Mouse (Mus musculus) embryonic fibroblast, embryonic 13.5 days (primary cell): ENCODE measurements around the gene Rbms3. TPM values are rescaled to one million over a fixed set of nuclear protein-coding genes. Genes with fewer than 3 reads are reported as not detected.

Experiments
- H3K27ac ChIP-seq: 2 replicates; pipeline ENCODE4 v1.5.1; 2012; ENCODE audit warnings: low read length, control low read depth, inconsistent platforms; ENCODE audit not compliant: insufficient read depth
- H3K4me1 ChIP-seq: 2 replicates; pipeline ENCODE4 v1.6.1; 2011; ENCODE audit warnings: low read length; ENCODE audit not compliant: control insufficient read depth, insufficient read depth
- H3K4me3 ChIP-seq: 2 replicates; pipeline ENCODE4 v1.5.1; 2011; ENCODE audit warnings: mild to moderate bottlenecking, control low read depth, low read length; ENCODE audit not compliant: insufficient read depth
- CTCF ChIP-seq: IDR thresholded peaks from 2 replicates; pipeline ENCODE4 v1.5.1; 2011; ENCODE audit warnings: mild to moderate bottlenecking, control low read depth, low read length, moderate library complexity, borderline replicate concordance; ENCODE audit not compliant: insufficient read depth
- POLR2A ChIP-seq: IDR thresholded peaks from 2 replicates; pipeline ENCODE4 v1.6.1; 2011; ENCODE audit warnings: low read depth, mild to moderate bottlenecking, control low read depth, low read length, moderate library complexity
- polyA plus RNA-seq: library from polyadenylated mRNA; stranded (reverse); fragments of >200 nt; gene quantifications from 2 replicates; pipeline ENCODE4 v1.2.4, GENCODE M21; 2011; ENCODE audit warnings: low read depth; ENCODE audit not compliant: missing spikeins, insufficient read length

Gene Rbms3
- polyA plus RNA-seq, 1 experiment, result 114 TPM

DNA sequence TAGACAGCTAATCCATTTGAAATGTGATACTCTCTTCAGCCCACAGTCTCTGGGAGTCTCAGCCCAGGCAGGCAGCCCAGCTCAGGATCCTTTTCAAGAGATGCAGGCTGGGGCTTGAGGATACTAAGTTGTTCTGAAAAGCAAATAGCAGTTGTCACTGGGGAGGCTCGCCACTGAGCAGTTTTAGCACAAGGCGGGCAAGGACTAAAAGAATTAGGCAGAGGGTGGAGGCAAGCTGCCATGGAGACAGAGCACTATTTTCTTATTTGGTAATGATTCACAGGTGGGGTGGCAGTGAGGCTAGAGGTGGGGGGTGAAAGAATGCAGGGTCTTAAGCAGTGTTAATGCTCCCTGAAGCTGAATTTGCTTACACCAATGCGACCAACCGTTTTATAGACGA lies 249.6 kb downstream of the Rbms3 start:
- TF ChIP-seq CTCF (no peak), POLR2A (no peak)
- Histone ChIP-seq H3K4me3 (no peak overlapping the region), H3K4me1 (peaks cover 2% of the 10 kb centered on the region), H3K27ac (no peak overlapping the region)

- peaks cover 2% of the 10 kb centered on the region for H3K4me1 ChIP-seq
- H3K27ac ChIP-seq, result no peak overlapping the region
- H3K4me3 ChIP-seq, result no peak overlapping the region
- TF ChIP-seq CTCF, result no peak
- no peak for TF ChIP-seq POLR2A
These were observed 250.2 kb downstream of the Rbms3 start for GRCm38 (mm10) chr9:117379448-117379983.

GRCm38 (mm10) chr9:117378131-117378890 lies 251.4 kb downstream of the Rbms3 start:
- Histone ChIP-seq H3K27ac (no peak overlapping the region), H3K4me1 (peaks cover 2% of the 10 kb centered on the region), H3K4me3 (no peak overlapping the region)
- no peak for TF ChIP-seq CTCF
- TF ChIP-seq POLR2A, result no peak

- no peak for TF ChIP-seq CTCF
- TF ChIP-seq POLR2A, result no peak
- Histone ChIP-seq H3K4me1 (peaks cover 2% of the 10 kb centered on the region), H3K4me3 (no peak overlapping the region), H3K27ac (no peak overlapping the region)
These were observed 253.9 kb downstream of the Rbms3 start for GRCm38 (mm10) chr9:117375776-117376175.

GRCm38 (mm10) chr9:117373164-117373741 lies 256.5 kb downstream of the Rbms3 start:
- TF ChIP-seq CTCF (no peak), POLR2A (no peak)
- Histone ChIP-seq H3K4me3 (no peak overlapping the region), H3K4me1 (no peaks in the 10 kb centered on the region; the same call in none of the 2 replicates), H3K27ac (no peak overlapping the region)

DNA sequence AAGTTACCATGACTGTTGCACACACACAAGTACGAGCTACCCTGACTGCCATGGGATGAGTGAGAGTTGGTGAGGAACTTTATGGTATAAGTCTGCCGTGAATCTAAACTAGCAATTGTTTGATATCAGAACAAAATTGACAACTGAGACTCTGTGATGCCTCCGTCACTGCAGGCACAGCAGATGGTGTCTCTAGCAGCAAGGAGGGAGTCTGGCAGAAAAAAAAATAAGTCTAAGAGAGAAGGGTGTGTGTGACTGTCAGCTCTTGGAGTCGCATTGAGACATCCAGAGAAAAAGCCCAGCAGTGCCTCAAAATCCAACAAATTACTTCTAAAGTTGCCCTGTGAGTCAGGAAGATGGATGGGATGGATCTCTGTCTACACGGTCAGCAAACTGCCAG lies 257.7 kb downstream of the Rbms3 start:
- Histone ChIP-seq H3K27ac (no peak overlapping the region), H3K4me1 (no peaks in the 10 kb centered on the region; the same call in none of the 2 replicates), H3K4me3 (no peak overlapping the region)
- TF ChIP-seq POLR2A, result no peak
- TF ChIP-seq CTCF, result no peak

- H3K4me3 ChIP-seq, result no peak overlapping the region
- no peak overlapping the region for H3K27ac ChIP-seq
- no peaks in the 10 kb centered on the region; the same call in none of the 2 replicates for H3K4me1 ChIP-seq
- no peak for TF ChIP-seq POLR2A
- TF ChIP-seq CTCF, result no peak
These were observed 259.6 kb downstream of the Rbms3 start for GRCm38 (mm10) chr9:117370086-117370485.

GRCm38 (mm10) chr9:117368016-117368415 lies 261.7 kb downstream of the Rbms3 start:
- Histone ChIP-seq H3K4me1 (no peaks in the 10 kb centered on the region), H3K27ac (no peak overlapping the region), H3K4me3 (no peak overlapping the region)
- no peak for TF ChIP-seq CTCF
- no peak for TF ChIP-seq POLR2A

DNA sequence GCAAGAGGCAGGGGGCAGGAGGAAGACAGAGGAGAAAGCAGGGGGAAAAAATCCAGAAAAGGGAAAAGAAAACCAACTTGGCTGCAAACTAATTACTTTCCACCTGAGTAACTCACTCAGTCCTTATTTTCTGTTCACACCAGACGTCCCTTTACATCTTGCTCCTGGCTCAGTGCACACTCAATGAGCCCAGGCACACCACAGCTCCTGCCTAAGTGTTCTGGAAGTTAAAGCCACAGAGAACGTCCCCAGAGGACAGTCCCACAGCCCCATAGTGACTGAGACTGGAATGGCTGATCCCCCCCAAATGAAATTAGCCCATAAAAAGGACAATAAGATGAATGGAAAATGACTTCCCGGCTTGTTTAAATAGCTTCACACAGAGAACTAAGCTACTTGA lies 265.1 kb downstream of the Rbms3 start:
- H3K4me3 ChIP-seq, result no peak overlapping the region
- TF ChIP-seq POLR2A (no peak), CTCF (no peak)
- H3K4me1 ChIP-seq, result no peaks in the 10 kb centered on the region
- no peak overlapping the region for H3K27ac ChIP-seq

GRCm38 (mm10) chr9:117361431-117361830 lies 268.3 kb downstream of the Rbms3 start:
- Histone ChIP-seq H3K4me3 (no peak overlapping the region), H3K27ac (no peak overlapping the region), H3K4me1 (no peaks in the 10 kb centered on the region)
- no peak for TF ChIP-seq POLR2A
- no peak for TF ChIP-seq CTCF
